Mouse (Mus musculus) testis, postnatal 10 days (tissue): Measurements from ENCODE around the gene Sar1a.

Experiments
- DNase-seq: peaks from one replicate; pipeline ENCODE4 v3.0.0; 2021; ENCODE audit warnings: low spot score

The Sar1a gene

DNA sequence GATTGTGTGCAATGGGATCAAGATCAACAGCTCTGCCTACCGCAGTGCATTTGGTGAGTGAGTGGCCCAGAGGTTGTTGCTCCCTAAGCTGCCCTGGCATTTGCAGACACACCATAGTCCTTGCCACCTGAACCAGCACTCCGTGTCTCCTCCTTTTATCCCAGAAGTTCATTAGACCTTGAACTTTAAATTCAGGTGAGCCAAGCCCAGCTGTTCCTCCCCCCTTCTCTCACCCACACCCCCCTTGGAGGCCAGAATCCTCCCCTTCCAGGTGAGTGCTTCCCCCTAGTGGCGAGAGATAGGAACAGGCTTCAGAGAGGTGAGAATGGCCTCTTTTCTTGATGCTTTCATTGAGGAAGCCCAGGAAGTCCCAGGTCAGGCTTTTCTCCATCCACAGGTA, 54.3 kb downstream of the Sar1a start:
- DNase-seq = no peak

DNA sequence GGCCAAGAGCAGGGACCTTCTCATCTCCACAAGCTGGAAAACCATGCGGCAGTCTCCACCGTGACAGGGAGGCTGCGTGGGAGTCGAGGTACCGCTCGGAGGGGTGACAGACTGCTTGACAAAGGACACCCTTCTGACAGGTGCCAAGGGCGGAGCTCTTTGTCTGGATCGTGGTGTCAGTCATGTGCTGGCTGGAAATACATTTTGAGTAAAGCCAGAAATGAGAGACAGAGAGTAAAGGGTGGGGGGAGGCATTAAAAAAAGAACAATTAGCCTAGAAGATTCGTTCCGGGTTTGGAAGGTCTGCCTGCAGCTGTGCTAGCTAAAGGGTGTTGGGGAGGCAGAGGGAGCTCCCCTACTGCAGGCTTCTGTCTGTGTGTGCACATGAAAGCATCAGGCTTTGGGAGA, 56.6 kb downstream of the Sar1a start:
- DNase-seq = no peak

DNA sequence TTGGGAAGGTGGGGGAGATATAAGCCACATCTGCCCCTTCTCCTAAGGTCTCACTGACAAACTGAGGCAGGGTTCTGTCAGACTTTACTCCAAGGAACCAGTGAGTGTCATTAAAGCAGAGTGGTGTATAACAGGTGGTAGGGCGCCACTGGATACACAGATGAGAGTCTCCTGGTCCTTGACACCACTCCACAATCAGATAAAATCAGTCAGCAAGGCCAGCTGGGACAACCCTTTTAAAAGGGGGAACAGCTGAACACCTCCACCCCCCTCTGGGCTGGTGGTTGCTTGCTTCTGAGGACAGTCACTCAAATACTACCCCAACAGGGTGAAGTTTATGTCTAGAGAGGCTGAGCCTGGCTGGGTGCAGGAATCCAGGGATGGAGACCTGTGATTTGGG, 57.4 kb downstream of the Sar1a start:
- DNase-seq = no peak

DNA sequence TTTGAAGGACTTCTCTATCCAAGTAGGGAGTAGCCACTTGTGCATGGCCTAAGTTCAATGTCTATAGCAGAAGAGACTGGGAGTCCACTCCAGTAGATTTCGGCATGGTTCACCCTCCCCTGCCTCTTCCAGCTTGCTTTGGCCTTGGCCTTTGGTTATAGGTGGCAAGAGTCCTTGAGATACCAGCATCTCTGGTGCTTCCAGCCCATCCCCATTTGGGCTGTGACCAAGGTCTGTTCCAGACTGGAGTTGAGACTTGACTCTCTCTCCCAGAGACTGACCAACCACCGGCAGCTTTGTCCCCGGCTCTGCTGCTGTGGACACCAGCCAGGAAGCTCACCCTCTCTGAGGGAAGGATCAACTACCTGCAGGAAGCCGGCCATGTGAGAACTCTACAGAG, 58.0 kb downstream of the Sar1a start:
- DNase-seq = no peak

DNA sequence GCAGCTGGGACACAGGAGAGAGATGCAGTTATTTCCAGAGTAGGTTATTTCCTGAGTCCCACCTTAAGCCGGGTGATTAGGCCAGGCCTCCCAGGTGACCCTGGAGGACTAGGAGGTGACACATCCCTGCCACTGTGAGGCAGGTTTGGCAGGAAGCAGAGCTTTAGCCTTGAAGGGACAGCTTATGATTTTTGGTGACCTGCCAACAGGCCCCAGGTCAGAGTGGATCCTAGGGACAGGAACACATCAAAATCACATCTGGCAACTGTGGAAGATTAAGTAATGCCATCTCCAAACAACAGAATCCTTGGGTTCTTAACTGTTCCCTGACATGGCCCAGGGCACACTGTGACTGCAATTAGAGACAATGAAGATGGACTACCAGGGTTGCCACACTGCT, 61.2 kb downstream of the Sar1a start:
- DNase-seq = no peak

DNA sequence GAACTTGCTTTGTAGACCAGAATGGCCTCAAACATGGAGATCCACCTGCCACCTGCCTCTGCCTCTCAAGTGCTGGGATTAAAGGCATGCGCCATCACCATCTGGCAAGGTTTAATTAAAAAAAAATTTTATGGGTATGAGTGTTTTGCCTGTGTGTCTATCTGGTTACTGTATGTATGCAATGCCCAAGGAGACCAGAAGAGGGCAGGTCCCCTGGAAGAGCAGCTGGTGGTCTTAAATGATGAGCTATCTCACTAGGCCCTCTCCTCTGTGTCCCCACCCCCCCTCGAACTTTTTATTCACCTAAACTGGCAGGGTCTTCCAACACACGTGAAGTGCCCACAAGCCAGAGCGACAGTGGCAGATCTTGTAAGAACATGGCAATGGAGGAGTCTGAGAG, 61.8 kb downstream of the Sar1a start:
- DNase-seq = no peak

DNA sequence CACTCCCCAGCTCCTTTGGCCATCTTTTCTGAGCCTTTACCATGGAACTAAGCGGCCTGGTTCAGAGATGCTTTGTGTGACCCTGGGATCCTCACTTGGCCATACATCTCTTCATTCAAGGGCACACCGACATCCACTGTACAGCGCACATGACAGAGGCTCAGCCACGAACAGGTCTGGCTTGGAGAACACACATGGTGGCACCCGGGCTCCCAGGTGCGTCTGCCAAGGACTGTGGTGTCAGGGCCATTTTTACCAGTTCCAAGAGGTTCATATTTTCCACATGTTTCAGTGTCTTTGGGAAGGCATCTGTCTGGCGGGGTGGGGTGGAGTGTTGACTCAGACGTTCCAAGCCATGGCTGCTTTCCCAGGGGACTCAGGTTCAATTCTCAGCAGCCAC, 62.2 kb downstream of the Sar1a start:
- DNase-seq = no peak
